Mouse (Mus musculus) bone marrow macrophage, adult 2 months (primary cell): ENCODE data around the gene Fgfr2.

Source experiments
- CTCF ChIP-seq: IDR thresholded peaks from 2 replicates; pipeline ENCODE4 v1.5.1; 2012; ENCODE audit warnings: low read depth, mild to moderate bottlenecking, low read length, moderate library complexity
- POLR2A ChIP-seq: IDR thresholded peaks from 2 replicates; pipeline ENCODE4 v1.6.1; 2012; ENCODE audit warnings: mild to moderate bottlenecking, low read depth, low read length, borderline replicate concordance

- no peak for TF ChIP-seq POLR2A
- peak; percentile 70 for TF ChIP-seq CTCF
Measured at GRCm38 (mm10) chr7:132810879-132811278, 312.3 kb downstream of the Fgfr2 start.
